Mouse (Mus musculus) small intestine, adult 2 months (tissue): Measurements from ENCODE around the gene Sumf1.

ENCODE experiments used
- CTCF ChIP-seq: fragments of 200-500 bp; IDR thresholded peaks from 2 replicates; pipeline ENCODE4 v1.5.1; 2012; ENCODE audit warnings: low read depth, mild to moderate bottlenecking, control low read depth, inconsistent platforms, low read length, moderate library complexity, mixed read lengths; ENCODE audit not compliant: insufficient replicate concordance, insufficient read length; ENCODE audit errors: extremely low read depth
- POLR2A ChIP-seq: fragments of 200-500 bp; IDR thresholded peaks from 2 replicates; pipeline ENCODE4 v1.6.1; 2012; ENCODE audit warnings: low read depth, mild to moderate bottlenecking, control low read depth, inconsistent platforms, low read length, moderate library complexity

- no peak for TF ChIP-seq CTCF
- no peak for TF ChIP-seq POLR2A
These were observed 45.2 kb upstream of the Sumf1 start for GRCm38 (mm10) chr6:108230608-108231007.
